Comparison of ENCODE assay signal across 13 mouse cellular contexts in the genomic region with DNA sequence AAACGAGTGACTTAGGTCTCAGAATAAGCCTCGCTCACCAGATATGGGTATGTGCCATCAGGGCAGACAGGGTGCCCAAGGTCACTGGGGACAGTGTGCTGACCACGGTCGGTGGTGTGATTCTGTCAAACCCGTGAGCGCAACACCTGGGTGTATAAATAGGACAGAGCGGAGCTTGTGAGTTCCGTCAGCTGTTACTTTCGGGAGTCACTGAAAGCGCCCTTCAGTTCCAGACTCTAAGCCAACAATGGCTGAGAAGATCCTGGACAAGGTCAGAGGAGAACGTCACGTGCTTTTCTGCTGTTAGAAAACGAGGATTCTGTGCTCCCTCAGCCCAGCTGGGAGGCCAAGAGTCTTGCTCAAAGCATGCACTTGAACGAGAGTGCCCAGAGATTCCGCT.
DNase-seq lines count a peak whose midpoint lies in the region; ATAC-seq and TF ChIP-seq lines count a peak whose summit lies in the region.
"Had no signal": no experiment of that assay in that cellular context is flagged by ENCODE, and none has a peak within 500 bp of the region (broad histone marks: within the 10 kb centered on the region; RNA-seq: fewer than 3 reads in every experiment).

No protein-coding gene starts in this region.

- 77% methylated on average over 15 of the region's 15 CpGs for WGBS in kidney, adult 2 months
- 41% methylated on average over 15 of the region's 15 CpGs for whole genome bisulfite sequencing in heart, embryonic 13.5 days
- WGBS in lung, postnatal 0 days: 41% methylated on average over 15 of the region's 15 CpGs
- 86% methylated on average over 15 of the region's 15 CpGs for WGBS in midbrain, embryonic 14.5 days

- no peaks in the 10 kb centered on the region for H3K4me1 ChIP-seq in kidney, adult 2 months (ENCODE audit: control insufficient read depth, insufficient read depth, low read length)
- H3K4me1 ChIP-seq in heart, embryonic 13.5 days: peaks cover 39% of the 10 kb centered on the region
- H3K4me1 ChIP-seq in lung, postnatal 0 days (ENCODE audit: insufficient read depth, low read depth, low read length): no peaks in the 10 kb centered on the region
- H3K4me1 ChIP-seq in midbrain, embryonic 14.5 days (ENCODE audit: control insufficient read depth, insufficient read depth, low read length): no peaks in the 10 kb centered on the region
- H3K4me1 ChIP-seq: forebrain, embryonic 13.5 days; neural tube, embryonic 12.5 days had no signal

- no peaks in the 10 kb centered on the region for H3K36me3 ChIP-seq in kidney, adult 2 months (ENCODE audit: control insufficient read depth, insufficient read depth, low read length)
- no peaks in the 10 kb centered on the region for H3K36me3 ChIP-seq in heart, embryonic 13.5 days
- H3K36me3 ChIP-seq in lung, postnatal 0 days (ENCODE audit: insufficient read depth, low read length): no peaks in the 10 kb centered on the region
- no peaks in the 10 kb centered on the region for H3K36me3 ChIP-seq in midbrain, embryonic 14.5 days (ENCODE audit: control insufficient read depth, insufficient read depth, low read length)
- H3K36me3 ChIP-seq: embryonic facial prominence, embryonic 10.5 days; midbrain, embryonic 10.5 days; neural tube, embryonic 12.5 days had no signal

- no peak for TF ChIP-seq POLR2A in kidney, adult 2 months (IDR thresholded peaks at IDR 0.05; ENCODE audit: low read depth, low read length)

- no peaks in the 10 kb centered on the region for H3K9me3 ChIP-seq in heart, embryonic 13.5 days
- H3K9me3 ChIP-seq in lung, postnatal 0 days (ENCODE audit: low read length): no peaks in the 10 kb centered on the region
- no peaks in the 10 kb centered on the region for H3K9me3 ChIP-seq in midbrain, embryonic 14.5 days (ENCODE audit: control insufficient read depth, low read length)
- H3K9me3 ChIP-seq: embryonic facial prominence, embryonic 10.5 days; forebrain, embryonic 13.5 days; midbrain, embryonic 10.5 days; neural tube, embryonic 12.5 days had no signal

- no peak overlapping the region for H3K4me3 ChIP-seq in kidney, adult 2 months (ENCODE audit: insufficient read depth, low read depth, low read length)
- no peak overlapping the region for H3K4me3 ChIP-seq in heart, embryonic 13.5 days
- no peak overlapping the region for H3K4me3 ChIP-seq in lung, postnatal 0 days (ENCODE audit: low read depth, low read length)
- no peak overlapping the region for H3K4me3 ChIP-seq in midbrain, embryonic 14.5 days (replicated peaks; ENCODE audit: low read depth, low read length)
- H3K4me3 ChIP-seq: embryonic facial prominence, embryonic 10.5 days; forebrain, embryonic 13.5 days; midbrain, embryonic 10.5 days; neural tube, embryonic 12.5 days had no signal

- H3K9ac ChIP-seq in heart, embryonic 13.5 days: no peak overlapping the region
- H3K9ac ChIP-seq in lung, postnatal 0 days (replicated peaks; ENCODE audit: low read depth): no peak overlapping the region
- no peak overlapping the region for H3K9ac ChIP-seq in midbrain, embryonic 14.5 days (replicated peaks; ENCODE audit: low read length)
- H3K9ac ChIP-seq: forebrain, embryonic 13.5 days; neural tube, embryonic 12.5 days had no signal

- no peak overlapping the region for H3K27ac ChIP-seq in kidney, adult 2 months (ENCODE audit: insufficient read depth, low read depth, low read length)
- H3K27ac ChIP-seq in heart, embryonic 13.5 days (replicated peaks): peak overlapping the region; percentile 87
- no peak overlapping the region for H3K27ac ChIP-seq in lung, postnatal 0 days (ENCODE audit: low read length)
- no peak overlapping the region for H3K27ac ChIP-seq in midbrain, embryonic 14.5 days (replicated peaks; ENCODE audit: low read depth, low read length)
- H3K27ac ChIP-seq: embryonic facial prominence, embryonic 10.5 days; forebrain, embryonic 13.5 days; midbrain, embryonic 10.5 days; neural tube, embryonic 12.5 days had no signal

- peak; percentile 34 for DNase-seq in kidney, adult 2 months
- no peak for DNase-seq in kidney, adult 18-20 months
- DNase-seq in adrenal gland, postnatal 10 days: peak; percentile 55
- DNase-seq in lung, postnatal 0 days (ENCODE audit: low spot score): peak; percentile 87
- no peak for DNase-seq in midbrain, embryonic 14.5 days
- no peak for DNase-seq in cerebellum, adult 9-10 months
- DNase-seq: cerebellum, adult 11-12 months had no signal

- TF ChIP-seq CTCF in kidney, adult 2 months (conservative IDR thresholded peaks at IDR 0.05; ENCODE audit: insufficient read depth, insufficient read length, low read depth, low read length): no peak
- no peak for TF ChIP-seq CTCF in lung, postnatal 0 days (IDR thresholded peaks at IDR 0.05)

- no peak overlapping the region for H3K4me2 ChIP-seq in heart, embryonic 13.5 days
- no peak overlapping the region for H3K4me2 ChIP-seq in lung, postnatal 0 days (replicated peaks; ENCODE audit: low read depth, low read length)
- H3K4me2 ChIP-seq in midbrain, embryonic 14.5 days (ENCODE audit: low read length): no peak overlapping the region
- H3K4me2 ChIP-seq: forebrain, embryonic 13.5 days; neural tube, embryonic 12.5 days had no signal

- no peaks in the 10 kb centered on the region for H3K27me3 ChIP-seq in kidney, adult 2 months (replicated peaks; ENCODE audit: control insufficient read depth, insufficient read depth, low read length)
- 0 out of 2 replicates have a peak, but pooled peaks cover 4% of the 10 kb centered on the region for H3K27me3 ChIP-seq in heart, embryonic 13.5 days (replicated peaks)
- no peaks in the 10 kb centered on the region for H3K27me3 ChIP-seq in lung, postnatal 0 days (replicated peaks; ENCODE audit: insufficient read depth, low read length)
- no peaks in the 10 kb centered on the region for H3K27me3 ChIP-seq in midbrain, embryonic 14.5 days (ENCODE audit: control insufficient read depth, insufficient read depth, low read length)
- H3K27me3 ChIP-seq: forebrain, embryonic 13.5 days; neural tube, embryonic 12.5 days had no signal

- peak; percentile 61; the same call in 1 of the 2 replicates for ATAC-seq in heart, embryonic 13.5 days (ENCODE audit: extremely low read depth, insufficient number of reproducible peaks, low FRiP score, low TSS enrichment)
- ATAC-seq in lung, postnatal 0 days: peak; percentile 79
- no peak for ATAC-seq in midbrain, embryonic 14.5 days (ENCODE audit: low FRiP score, low TSS enrichment)
- ATAC-seq in cerebellum, adult (ENCODE audit: insufficient number of reproducible peaks, low FRiP score, low TSS enrichment): no peak
- ATAC-seq: forebrain, embryonic 13.5 days had no signal

- TF ChIP-seq EP300 in lung, postnatal 0 days (IDR thresholded peaks at IDR 0.05): no peak

Comparison
In these comparisons a context has a peak if more than half of its experiments do, and no peak if none do; other contexts are left out.
1. DNase-seq: peak in kidney, adult 2 months (single experiment), adrenal gland, postnatal 10 days (single experiment) and lung, postnatal 0 days (single experiment); none in kidney, adult 18-20 months (single experiment), midbrain, embryonic 14.5 days (single experiment) and cerebellum, adult 9-10 months (single experiment).
2. ATAC-seq: peak in heart, embryonic 13.5 days (single experiment) and lung, postnatal 0 days (single experiment); none in midbrain, embryonic 14.5 days (single experiment) and cerebellum, adult (single experiment).